Mouse (Mus musculus) heart, embryonic 13.5 days (tissue): Measurements from ENCODE around the gene Galnt7. TPM values are rescaled to one million over a fixed set of nuclear protein-coding genes. Genes with fewer than 3 reads are reported as not detected.

Experiments
- ATAC-seq: fragments of 200-750 bp; cut with Nextera tagmentation; 2 replicates; pipeline ENCODE4 v1.8.0; 2017; ENCODE audit warnings: moderate TSS enrichment; ENCODE audit not compliant: insufficient number of reproducible peaks, low FRiP score, low TSS enrichment; ENCODE audit errors: extremely low read depth
- H3K27ac ChIP-seq: fragments of 300-500 bp; sonication (generic); replicated peaks from 2 replicates; pipeline ENCODE4 v1.5.1; 2015; ENCODE audit warnings: moderate library complexity, mild to moderate bottlenecking, inconsistent platforms
- H3K27me3 ChIP-seq: fragments of 300-500 bp; sonication (generic); replicated peaks from 2 replicates; pipeline ENCODE4 v1.6.1; 2015; ENCODE audit warnings: mild to moderate bottlenecking, inconsistent platforms
- H3K36me3 ChIP-seq: fragments of 300-500 bp; sonication (generic); 2 replicates; pipeline ENCODE4 v1.6.1; 2015; ENCODE audit warnings: mild to moderate bottlenecking, inconsistent platforms
- H3K4me1 ChIP-seq: fragments of 300-500 bp; sonication (generic); 2 replicates; pipeline ENCODE4 v1.6.1; 2015; ENCODE audit warnings: inconsistent platforms
- H3K4me2 ChIP-seq: fragments of 300-500 bp; sonication (generic); 2 replicates; pipeline ENCODE4 v1.6.1; 2015; ENCODE audit warnings: inconsistent platforms, mild to moderate bottlenecking, moderate library complexity
- H3K4me3 ChIP-seq: fragments of 300-500 bp; sonication (generic); 2 replicates; pipeline ENCODE4 v1.5.1; 2015; ENCODE audit warnings: moderate library complexity, mild to moderate bottlenecking, inconsistent platforms
- H3K9ac ChIP-seq: fragments of 300-500 bp; sonication (generic); 2 replicates; pipeline ENCODE4 v1.6.1; 2015; ENCODE audit warnings: inconsistent platforms, mild to moderate bottlenecking, moderate library complexity
- H3K9me3 ChIP-seq: fragments of 300-500 bp; sonication (generic); 2 replicates; pipeline ENCODE4 v1.6.1; 2016; ENCODE audit warnings: inconsistent platforms
- WGBS: fragments of 180-500 bp; shearing (Covaris S2); methylation state at CpG from one replicate; pipeline ENCODE4 v1.1.7; 2015; ENCODE audit warnings: mixed read lengths; 5-methylcytosine and 5-hydroxymethylcytosine counted together
- polyA plus RNA-seq: library from polyadenylated mRNA; unstranded; fragments of >200 nt; fragmentation: Nextera tagmentation; extraction: Ambion mirVana; gene quantifications from 2 replicates; pipeline ENCODE4 v1.2.1, GENCODE M21; 2015

Gene Galnt7
- polyA plus RNA-seq, 1 experiment from 2014 or later = 5.9 TPM

DNA sequence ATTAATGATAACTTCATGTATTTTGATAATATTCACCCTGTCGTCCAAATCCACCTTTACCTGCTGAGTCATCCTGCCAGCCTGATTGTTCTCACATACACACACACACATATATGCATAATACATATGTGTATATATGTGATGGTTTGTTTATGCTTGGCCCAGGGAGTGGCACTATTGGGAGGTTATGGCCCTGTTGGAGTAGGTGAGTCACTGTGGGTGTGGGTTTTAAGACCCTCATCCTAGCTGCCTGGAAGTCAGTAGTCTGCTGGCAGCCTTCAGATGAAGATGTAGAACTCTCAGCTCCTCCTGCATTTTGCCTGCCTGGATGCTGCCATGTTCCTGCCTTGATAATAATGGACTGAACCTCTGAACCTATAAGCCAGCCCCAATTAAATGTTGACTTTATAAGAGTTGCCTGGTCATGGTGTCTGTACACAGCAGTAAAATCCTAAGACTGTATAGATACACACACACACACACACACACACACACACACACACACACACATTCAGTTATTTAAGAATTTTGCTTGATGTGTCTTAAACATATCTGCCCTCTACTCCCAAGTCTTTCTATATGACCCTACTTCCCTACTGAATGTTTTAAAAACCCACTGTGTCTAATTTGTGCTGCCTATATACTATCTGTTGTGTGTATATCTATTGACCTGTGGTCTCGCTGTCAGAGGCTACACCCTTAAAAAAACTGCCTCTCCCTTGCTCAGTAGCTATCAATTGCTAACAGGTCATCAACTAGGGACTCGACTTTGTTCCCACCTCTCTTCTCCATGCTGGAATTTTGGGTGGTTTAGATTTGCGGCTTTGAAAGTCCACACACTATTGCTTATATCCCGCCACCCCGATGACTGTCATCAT is 23.8 kb downstream of the Galnt7 start:
- Histone ChIP-seq H3K4me3 (no peak overlapping the region), H3K4me2 (no peak overlapping the region), H3K4me1 (0 out of 2 replicates have a peak, but pooled peaks cover 3% of the 10 kb centered on the region), H3K27me3 (no peaks in the 10 kb centered on the region; the same call in 1 of the 2 replicates), H3K27ac (no peak overlapping the region), H3K36me3 (no peaks in the 10 kb centered on the region), H3K9me3 (no peaks in the 10 kb centered on the region), H3K9ac (no peak overlapping the region)
- no peak for ATAC-seq
- 74% methylated on average over 6 of the region's 6 CpGs for WGBS

DNA sequence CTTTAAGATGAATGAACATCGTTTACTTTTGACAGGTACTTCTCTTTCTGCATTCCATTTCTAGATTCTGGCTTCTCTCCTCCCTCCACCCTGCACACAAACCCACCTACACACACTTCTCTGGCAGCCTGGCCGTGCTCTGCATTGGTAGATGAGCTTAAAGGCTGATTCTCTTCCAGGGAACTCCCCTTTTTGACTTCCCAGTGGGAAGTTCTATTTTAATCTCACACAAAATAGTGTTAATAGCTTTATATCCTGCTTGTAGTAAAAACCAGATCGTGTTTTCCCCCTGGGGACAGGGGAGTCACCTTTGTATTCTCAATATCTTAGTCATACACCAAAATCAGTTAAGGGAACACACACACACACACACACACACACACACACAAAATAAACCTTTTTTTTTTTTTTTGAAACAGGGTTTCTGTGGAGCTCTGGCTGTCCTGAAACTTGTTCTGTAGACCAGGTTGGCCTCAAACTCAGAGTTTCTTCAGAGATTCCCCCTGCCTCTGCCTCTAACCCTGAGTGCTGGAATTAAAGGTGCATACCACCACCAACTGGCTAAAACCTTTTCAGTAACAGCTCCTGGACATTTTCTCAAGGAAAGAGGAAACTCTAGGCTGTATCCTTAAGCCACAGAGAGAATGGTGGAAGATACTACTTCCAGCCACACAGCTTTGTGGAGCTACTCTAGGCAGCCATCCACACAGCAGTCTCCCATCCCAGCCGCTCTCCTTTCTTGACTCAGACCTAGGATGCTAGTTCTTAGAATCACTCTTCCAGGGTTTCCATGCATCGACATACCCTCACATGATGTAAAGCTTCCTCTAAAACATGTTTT is 24.7 kb downstream of the Galnt7 start:
- H3K4me3 ChIP-seq = no peak overlapping the region
- 0 out of 2 replicates have a peak, but pooled peaks cover 3% of the 10 kb centered on the region for H3K4me1 ChIP-seq
- no peak overlapping the region for H3K9ac ChIP-seq
- peaks cover 2% of the 10 kb centered on the region for H3K27me3 ChIP-seq
- 62% methylated on average over 5 of the region's 5 CpGs for WGBS
- H3K27ac ChIP-seq = no peak overlapping the region
- no peaks in the 10 kb centered on the region for H3K36me3 ChIP-seq
- no peaks in the 10 kb centered on the region for H3K9me3 ChIP-seq
- ATAC-seq = no peak
- H3K4me2 ChIP-seq = no peak overlapping the region

DNA sequence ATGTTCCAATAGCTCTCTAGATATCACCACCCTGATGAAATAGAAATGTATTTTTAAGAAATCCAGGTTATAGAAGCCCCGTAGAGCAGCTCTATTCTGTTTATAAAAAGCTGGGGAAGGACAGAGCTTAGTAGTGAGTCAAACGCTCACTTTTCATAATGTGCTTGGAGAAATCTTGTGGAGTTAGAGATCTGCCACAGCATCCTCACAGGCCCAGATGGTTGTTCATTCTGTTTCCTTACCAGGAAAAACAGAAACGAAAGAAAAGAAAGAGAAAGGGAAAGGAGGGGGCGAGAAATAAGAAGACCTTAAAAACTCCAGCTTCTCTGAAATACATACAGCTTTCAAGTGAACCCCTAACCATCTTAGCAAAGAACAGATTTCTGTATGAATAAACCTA is 28.9 kb downstream of the Galnt7 start:
- 78% methylated on average over 4 of the region's 4 CpGs for WGBS
- H3K27ac ChIP-seq = no peak overlapping the region
- peaks cover 13% of the 10 kb centered on the region for H3K27me3 ChIP-seq
- no peaks in the 10 kb centered on the region for H3K36me3 ChIP-seq
- H3K9ac ChIP-seq = no peak overlapping the region
- 0 out of 2 replicates have a peak, but pooled peaks cover 3% of the 10 kb centered on the region for H3K4me1 ChIP-seq
- no peaks in the 10 kb centered on the region for H3K9me3 ChIP-seq
- ATAC-seq = no peak
- no peak overlapping the region for H3K4me2 ChIP-seq
- no peak overlapping the region for H3K4me3 ChIP-seq

DNA sequence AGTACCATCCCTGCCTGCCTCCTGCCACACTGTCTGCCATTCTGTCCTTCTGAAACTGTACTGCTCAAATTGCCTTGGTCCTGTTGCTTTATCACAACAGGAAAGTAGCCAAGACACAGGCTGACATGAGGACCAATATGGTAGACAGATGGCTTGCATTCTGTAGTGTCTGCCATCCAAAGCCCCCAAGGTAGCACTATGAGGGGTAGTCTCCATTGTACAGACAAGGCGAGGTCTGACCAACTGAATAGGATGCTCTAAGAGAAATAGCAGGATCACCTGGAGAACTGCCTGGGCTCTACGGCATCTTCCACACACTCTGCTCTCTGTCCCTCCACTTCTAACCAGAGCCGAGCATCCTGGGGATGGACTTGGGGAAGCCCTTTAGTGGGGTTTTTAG is 29.8 kb downstream of the Galnt7 start:
- H3K4me3 ChIP-seq = no peak overlapping the region
- WGBS = 84% methylated on average over 3 of the region's 3 CpGs
- peaks cover 13% of the 10 kb centered on the region for H3K27me3 ChIP-seq

DNA sequence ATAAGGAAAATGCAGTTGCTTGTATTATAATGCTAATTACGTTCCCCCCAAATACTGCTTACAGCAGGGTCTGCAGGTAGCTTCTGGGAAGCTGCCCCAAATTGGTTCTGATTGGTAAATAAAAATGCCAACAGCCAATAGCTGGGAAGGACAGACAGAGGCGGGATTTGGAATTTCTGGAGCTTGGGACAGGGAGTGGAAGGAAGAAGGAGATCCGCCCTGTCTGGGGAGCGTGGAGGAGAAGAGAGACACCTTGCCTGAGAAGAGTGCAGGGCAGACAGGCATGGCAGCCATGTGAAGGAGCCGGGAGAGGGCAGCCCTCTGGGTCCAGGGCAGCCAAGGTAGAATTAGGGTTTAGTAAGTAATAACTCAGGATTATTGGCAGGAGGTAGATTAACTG is 35.9 kb downstream of the Galnt7 start:
- Histone ChIP-seq H3K27me3 (peaks cover 36% of the 10 kb centered on the region), H3K27ac (no peak overlapping the region), H3K4me2 (no peak overlapping the region), H3K4me1 (peaks cover 14% of the 10 kb centered on the region), H3K9me3 (no peaks in the 10 kb centered on the region), H3K9ac (no peak overlapping the region), H3K4me3 (no peak overlapping the region), H3K36me3 (no peaks in the 10 kb centered on the region)
- ATAC-seq = no peak
- WGBS = 67% methylated on average over 5 of the region's 5 CpGs

More for the DNA sequence above, 29.8 kb downstream of the Galnt7 start:
- H3K27ac ChIP-seq = no peak overlapping the region
- no peaks in the 10 kb centered on the region for H3K9me3 ChIP-seq
- no peak for ATAC-seq
- H3K4me1 ChIP-seq = 0 out of 2 replicates have a peak, but pooled peaks cover 3% of the 10 kb centered on the region
- H3K4me2 ChIP-seq = no peak overlapping the region
- no peak overlapping the region for H3K9ac ChIP-seq
- no peaks in the 10 kb centered on the region for H3K36me3 ChIP-seq

DNA sequence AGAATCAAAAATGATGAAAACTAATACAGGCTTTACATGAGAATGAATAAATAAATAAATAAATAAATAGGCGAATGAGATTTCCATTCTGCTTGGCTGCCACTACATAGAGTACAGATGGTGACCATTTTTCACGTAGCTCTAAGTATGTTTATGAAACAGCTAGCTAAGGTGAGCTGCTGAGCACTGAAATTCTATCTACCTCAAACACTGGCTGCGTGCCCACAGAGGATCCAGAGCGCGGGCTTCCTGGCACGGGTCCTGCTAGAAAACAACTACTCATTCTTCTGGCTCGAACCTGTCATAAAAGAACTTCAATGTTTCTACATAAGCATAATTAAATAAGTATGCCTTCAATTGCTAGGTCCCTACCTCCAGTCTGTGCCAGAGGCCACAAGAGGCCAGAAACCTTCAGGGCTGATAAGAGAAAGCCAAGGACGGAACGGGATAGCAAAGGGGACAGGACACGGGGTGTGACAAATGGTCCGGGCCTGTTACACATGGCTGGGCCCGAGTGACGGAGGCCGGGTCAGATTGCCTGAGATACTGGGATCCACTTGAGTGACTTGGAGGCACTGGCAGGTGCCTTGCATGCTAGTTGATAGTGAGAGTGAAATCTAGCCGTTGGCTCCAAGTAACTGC is 37.7 kb downstream of the Galnt7 start:
- Histone ChIP-seq H3K4me1 (peaks cover 26% of the 10 kb centered on the region), H3K36me3 (no peaks in the 10 kb centered on the region), H3K9me3 (no peaks in the 10 kb centered on the region), H3K27ac (no peak overlapping the region), H3K9ac (no peak overlapping the region), H3K4me2 (0 out of 2 replicates have a peak overlapping the region, but pooled peaks have one; percentile 9), H3K27me3 (peaks cover 33% of the 10 kb centered on the region), H3K4me3 (no peak overlapping the region)
- no peak for ATAC-seq
- WGBS = 49% methylated on average over 15 of the region's 15 CpGs

DNA sequence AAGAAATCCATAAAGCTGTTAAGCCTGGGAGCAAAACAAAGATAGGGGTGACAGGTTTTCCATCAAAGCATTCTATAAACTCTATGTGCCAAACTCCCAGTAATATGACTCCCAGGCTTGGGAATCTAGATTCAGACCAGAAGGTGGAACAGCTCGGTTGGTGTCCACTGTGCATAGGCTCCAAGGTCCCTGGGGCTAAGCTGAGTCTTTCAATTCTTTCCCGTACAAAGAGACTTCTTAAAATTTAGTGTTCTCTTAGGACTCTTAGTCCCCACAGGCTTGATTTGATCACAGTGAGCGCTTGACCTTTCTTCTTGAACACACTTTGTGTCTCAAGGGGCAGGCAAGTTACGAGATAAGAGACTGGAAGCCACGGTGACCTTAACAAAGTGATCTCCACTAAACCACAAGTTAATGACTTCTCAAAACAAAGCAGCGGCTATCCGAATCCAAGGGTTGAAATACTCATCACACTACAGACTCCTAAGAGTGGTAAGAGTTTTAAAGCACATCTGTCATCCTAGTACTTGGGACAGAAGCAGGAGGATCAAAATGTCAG is 41.3 kb downstream of the Galnt7 start:
- Histone ChIP-seq H3K9me3 (no peaks in the 10 kb centered on the region), H3K36me3 (no peaks in the 10 kb centered on the region), H3K27ac (peak overlapping the region; percentile 28; the same call in 1 of the 2 replicates), H3K4me1 (peaks cover 22% of the 10 kb centered on the region), H3K9ac (no peak overlapping the region), H3K4me2 (peak overlapping the region; percentile 16; the same call in 1 of the 2 replicates), H3K4me3 (no peak overlapping the region), H3K27me3 (peaks cover 43% of the 10 kb centered on the region)
- ATAC-seq = no peak
- WGBS = 20% methylated on average over 7 of the region's 7 CpGs

DNA sequence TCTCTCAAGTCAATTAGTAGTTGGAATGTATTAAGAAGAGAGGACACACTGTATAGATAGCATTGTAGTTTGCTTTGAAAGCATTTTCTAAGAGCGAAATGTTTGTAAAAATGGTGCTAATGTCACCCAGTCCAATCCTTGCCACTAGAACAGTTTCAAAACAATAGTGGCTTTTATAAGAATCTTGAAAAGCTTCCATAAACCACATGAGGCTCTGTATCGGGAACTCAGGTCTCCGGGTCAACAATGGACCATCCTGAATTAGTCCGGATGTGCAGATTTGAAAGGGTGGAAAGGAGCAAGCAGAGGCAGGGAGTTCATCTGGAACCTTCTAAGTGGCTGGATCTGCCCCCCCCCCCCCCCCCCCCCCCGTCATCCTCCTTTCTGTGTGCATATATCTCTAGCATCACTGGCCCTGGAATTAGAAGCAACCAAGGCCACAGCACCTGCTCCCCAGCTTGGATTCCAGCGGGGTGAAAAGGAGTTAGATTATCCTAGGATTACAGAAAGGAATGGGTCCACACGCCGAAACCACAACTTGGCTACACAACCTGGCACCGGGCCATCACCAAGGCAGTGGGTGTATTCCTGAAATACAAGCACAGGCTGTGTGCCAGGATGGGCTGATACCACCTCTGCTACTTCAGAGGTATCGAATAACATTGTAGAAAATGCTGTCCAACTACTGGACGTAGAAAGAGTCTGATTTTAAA is 42.0 kb downstream of the Galnt7 start:
- 65% methylated on average over 10 of the region's 11 CpGs for WGBS
- Histone ChIP-seq H3K36me3 (no peaks in the 10 kb centered on the region), H3K4me3 (no peak overlapping the region), H3K27ac (no peak overlapping the region), H3K4me1 (peaks cover 22% of the 10 kb centered on the region), H3K9ac (no peak overlapping the region), H3K9me3 (no peaks in the 10 kb centered on the region), H3K27me3 (peaks cover 46% of the 10 kb centered on the region), H3K4me2 (peak overlapping the region; percentile 16; the same call in 1 of the 2 replicates)
- ATAC-seq = no peak

DNA sequence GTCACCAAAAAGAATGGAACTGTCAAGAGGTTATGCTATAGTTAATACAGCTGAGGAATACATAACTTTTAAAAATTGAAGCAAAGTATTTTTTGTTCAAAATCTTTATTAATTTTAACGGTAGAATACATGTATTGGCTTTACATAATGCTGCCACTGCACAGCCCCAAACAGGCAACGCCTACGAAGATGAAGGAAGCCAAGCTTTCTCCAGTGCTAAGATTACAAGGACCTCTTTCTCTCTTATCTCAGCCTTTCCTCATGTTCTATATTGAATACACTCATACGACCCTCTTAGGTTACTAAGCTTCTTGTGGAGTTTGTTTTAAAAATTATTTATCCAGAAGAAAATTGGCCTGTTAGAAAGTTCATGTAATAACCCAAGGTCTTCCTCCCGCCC is 50.3 kb downstream of the Galnt7 start:
- Histone ChIP-seq H3K27me3 (peaks cover 21% of the 10 kb centered on the region), H3K4me1 (peaks cover 20% of the 10 kb centered on the region), H3K36me3 (no peaks in the 10 kb centered on the region), H3K27ac (no peak overlapping the region), H3K9me3 (no peaks in the 10 kb centered on the region), H3K4me2 (no peak overlapping the region), H3K9ac (no peak overlapping the region), H3K4me3 (no peak overlapping the region)
- 64% methylated on average over 5 of the region's 5 CpGs for WGBS
- ATAC-seq = no peak

DNA sequence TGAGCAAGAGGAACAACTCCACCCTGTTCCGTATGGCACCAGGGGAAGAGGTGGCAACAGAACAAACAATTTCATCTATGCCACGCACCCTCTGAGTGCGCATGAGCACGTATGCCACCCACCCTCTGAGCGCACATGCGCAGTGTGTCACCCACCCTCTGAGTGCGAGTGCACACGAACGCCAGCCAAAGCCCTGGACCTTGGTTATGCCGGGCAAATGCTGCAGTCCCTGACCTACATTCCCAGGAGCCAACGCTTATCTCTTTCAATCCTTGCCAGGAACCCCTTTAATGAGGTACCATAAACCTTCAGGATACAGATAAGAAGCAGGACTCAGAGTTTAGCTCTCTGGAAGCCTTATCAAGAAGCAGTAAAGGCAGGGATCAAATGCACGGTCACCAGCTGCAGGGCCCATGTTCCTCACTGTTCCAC is 50.8 kb downstream of the Galnt7 start:
- Histone ChIP-seq H3K36me3 (no peaks in the 10 kb centered on the region), H3K27me3 (peaks cover 21% of the 10 kb centered on the region), H3K4me1 (peaks cover 20% of the 10 kb centered on the region), H3K9ac (no peak overlapping the region), H3K27ac (no peak overlapping the region), H3K4me2 (no peak overlapping the region), H3K4me3 (no peak overlapping the region), H3K9me3 (no peaks in the 10 kb centered on the region)
- no peak; the same call in 1 of the 2 replicates for ATAC-seq
- WGBS = 58% methylated on average over 12 of the region's 12 CpGs
